Mouse (Mus musculus): ENCODE results near the gene Cic. TPM values are rescaled to one million over a fixed set of nuclear protein-coding genes. Genes with fewer than 3 reads are reported as not detected.
"Not testable (repeated sequence)": the region's sequence is repeated elsewhere in the genome, so short reads cannot be mapped to it uniquely, and the experiment has no call there.

The Cic gene
- polyA plus RNA-seq, 1 experiment from 2014 or later: 25.2 TPM

- DNase-seq (ENCODE audit: low spot score) (no peak), ATAC-seq (replicated peaks; ENCODE audit: low FRiP score) (no peak)
- no peak overlapping the region for H3K4me3 ChIP-seq (ENCODE audit: low read depth, low read length)
- no peaks in the 10 kb centered on the region for H3K27me3 ChIP-seq (replicated peaks; ENCODE audit: control insufficient read depth, insufficient read depth, low read length)
- H3K36me3 ChIP-seq (ENCODE audit: control insufficient read depth, insufficient read depth, low read length): no peaks in the 10 kb centered on the region
- peaks cover 21% of the 10 kb centered on the region for H3K4me1 ChIP-seq (replicated peaks; ENCODE audit: control insufficient read depth, insufficient read depth, low read length)
- no peaks in the 10 kb centered on the region for H3K9me3 ChIP-seq (ENCODE audit: control insufficient read depth, low read length)
- no peak overlapping the region; the same call in 1 of the 2 replicates for H3K4me2 ChIP-seq
- no peak overlapping the region for H3K27ac ChIP-seq (ENCODE audit: low read depth, low read length)
- no peak overlapping the region for H3K9ac ChIP-seq (ENCODE audit: low read depth, low read length)
- WGBS: 41% methylated on average over 17 of the region's 17 CpGs
These were observed 3.3 kb upstream of the Cic start for GRCm38 (mm10) chr7:25263968-25264870.

GRCm38 (mm10) chr7:25265743-25266142 is 1.8 kb upstream of the Cic start:
- H3K27me3 ChIP-seq (replicated peaks; ENCODE audit: control insufficient read depth, insufficient read depth, low read length); H3K4me2 ChIP-seq; DNase-seq (ENCODE audit: low spot score); H3K27ac ChIP-seq (ENCODE audit: low read depth, low read length); H3K36me3 ChIP-seq (ENCODE audit: control insufficient read depth, insufficient read depth, low read length); H3K4me3 ChIP-seq (ENCODE audit: low read depth, low read length); ATAC-seq (replicated peaks; ENCODE audit: low FRiP score); H3K9ac ChIP-seq (ENCODE audit: low read depth, low read length); H3K9me3 ChIP-seq (ENCODE audit: control insufficient read depth, low read length): not testable (repeated sequence)
- peaks cover 31% of the 10 kb centered on the region for H3K4me1 ChIP-seq (replicated peaks; ENCODE audit: control insufficient read depth, insufficient read depth, low read length)
- 57% methylated on average over 5 of the region's 5 CpGs for WGBS

GRCm38 (mm10) chr7:25266180-25266962 is 1.1 kb upstream of the Cic start:
- Histone ChIP-seq H3K36me3 (ENCODE audit: control insufficient read depth, insufficient read depth, low read length) (peaks cover 3% of the 10 kb centered on the region; the same call in 1 of the 2 replicates), H3K27ac (ENCODE audit: low read depth, low read length) (no peak overlapping the region), H3K4me3 (ENCODE audit: low read depth, low read length) (peak overlapping the region; percentile 85), H3K27me3 (replicated peaks; ENCODE audit: control insufficient read depth, insufficient read depth, low read length) (no peaks in the 10 kb centered on the region), H3K9me3 (ENCODE audit: control insufficient read depth, low read length) (no peaks in the 10 kb centered on the region), H3K4me1 (replicated peaks; ENCODE audit: control insufficient read depth, insufficient read depth, low read length) (peaks cover 31% of the 10 kb centered on the region), H3K9ac (ENCODE audit: low read depth, low read length) (peak overlapping the region; percentile 68; the same call in 1 of the 2 replicates), H3K4me2 (peak overlapping the region; percentile 84)
- DNase-seq (ENCODE audit: low spot score): no peak
- WGBS: 71% methylated on average over 8 of the region's 8 CpGs
- ATAC-seq (replicated peaks; ENCODE audit: low FRiP score): no peak

DNA sequence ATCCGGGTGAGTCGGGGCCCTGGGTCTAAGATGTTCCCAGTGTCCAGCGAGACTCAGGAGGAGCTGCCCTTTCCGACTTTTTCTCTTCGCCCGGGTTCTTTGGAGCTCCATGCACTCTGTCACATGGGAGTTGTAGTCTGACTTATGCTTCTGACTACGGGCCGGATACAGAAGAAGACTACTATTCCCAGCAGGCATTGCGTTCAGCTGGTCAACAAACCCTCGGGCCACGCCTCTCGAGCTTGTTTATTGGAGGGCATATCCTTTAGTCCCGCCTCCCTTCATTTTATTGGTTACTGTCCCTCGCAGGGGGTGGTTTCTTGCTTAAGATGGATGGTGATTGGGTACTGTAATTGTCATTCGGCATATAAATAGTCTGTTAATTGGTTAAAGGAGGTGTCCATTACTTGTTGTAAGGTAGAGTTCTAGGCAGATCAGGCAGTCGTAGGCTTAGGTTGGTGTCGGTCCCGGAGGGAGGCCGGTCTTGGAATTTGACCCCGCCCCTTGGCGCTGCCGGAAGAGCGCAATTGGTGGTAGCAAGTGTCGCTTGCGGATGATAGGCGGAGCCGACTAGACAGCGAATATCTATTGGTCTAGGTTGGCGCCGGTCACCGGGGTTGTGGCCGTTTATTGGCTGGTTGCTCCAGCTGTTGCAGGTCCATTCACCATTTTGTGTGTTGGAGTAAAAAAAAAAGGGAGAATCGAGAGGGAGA is 403 bp downstream of the Cic start:
- no peaks in the 10 kb centered on the region for H3K9me3 ChIP-seq (ENCODE audit: control insufficient read depth, low read length)
- peak; percentile 93 for DNase-seq (ENCODE audit: low spot score)
- peak overlapping the region; percentile 95 for H3K4me2 ChIP-seq
- H3K9ac ChIP-seq (ENCODE audit: low read depth, low read length): peak overlapping the region; percentile 90
- H3K27me3 ChIP-seq (replicated peaks; ENCODE audit: control insufficient read depth, insufficient read depth, low read length): no peaks in the 10 kb centered on the region
- peak overlapping the region; percentile 85 for H3K4me3 ChIP-seq (ENCODE audit: low read depth, low read length)
- peaks cover 15% of the 10 kb centered on the region; the same call in 1 of the 2 replicates for H3K36me3 ChIP-seq (ENCODE audit: control insufficient read depth, insufficient read depth, low read length)
- H3K27ac ChIP-seq (ENCODE audit: low read depth, low read length): peak overlapping the region; percentile 83
- H3K4me1 ChIP-seq (replicated peaks; ENCODE audit: control insufficient read depth, insufficient read depth, low read length): peaks cover 32% of the 10 kb centered on the region
- under 1% methylated on average over 33 of the region's 33 CpGs for WGBS
- ATAC-seq (replicated peaks; ENCODE audit: low FRiP score): peak; percentile 90

- Histone ChIP-seq H3K27me3 (replicated peaks; ENCODE audit: control insufficient read depth, insufficient read depth, low read length) (no peaks in the 10 kb centered on the region), H3K4me1 (replicated peaks; ENCODE audit: control insufficient read depth, insufficient read depth, low read length) (peaks cover 39% of the 10 kb centered on the region), H3K9me3 (ENCODE audit: control insufficient read depth, low read length) (no peaks in the 10 kb centered on the region), H3K4me3 (ENCODE audit: low read depth, low read length) (peak overlapping the region; percentile 85), H3K4me2 (peak overlapping the region; percentile 95), H3K36me3 (ENCODE audit: control insufficient read depth, insufficient read depth, low read length) (peaks cover 15% of the 10 kb centered on the region; the same call in 1 of the 2 replicates), H3K27ac (ENCODE audit: low read depth, low read length) (peak overlapping the region; percentile 83), H3K9ac (ENCODE audit: low read depth, low read length) (peak overlapping the region; percentile 90)
- WGBS: 1% methylated on average over 7 of the region's 7 CpGs
- ATAC-seq (replicated peaks; ENCODE audit: low FRiP score): no peak
- no peak for DNase-seq (ENCODE audit: low spot score)
These were observed 1.1 kb downstream of the Cic start for GRCm38 (mm10) chr7:25268588-25268987.

GRCm38 (mm10) chr7:25269029-25269428 is 1.5 kb downstream of the Cic start:
- Histone ChIP-seq H3K4me2 (peak overlapping the region; percentile 95), H3K9me3 (ENCODE audit: control insufficient read depth, low read length) (no peaks in the 10 kb centered on the region), H3K9ac (ENCODE audit: low read depth, low read length) (peak overlapping the region; percentile 90), H3K36me3 (ENCODE audit: control insufficient read depth, insufficient read depth, low read length) (peaks cover 15% of the 10 kb centered on the region; the same call in 1 of the 2 replicates), H3K27me3 (replicated peaks; ENCODE audit: control insufficient read depth, insufficient read depth, low read length) (no peaks in the 10 kb centered on the region), H3K4me3 (ENCODE audit: low read depth, low read length) (peak overlapping the region; percentile 85), H3K27ac (ENCODE audit: low read depth, low read length) (peak overlapping the region; percentile 83), H3K4me1 (replicated peaks; ENCODE audit: control insufficient read depth, insufficient read depth, low read length) (peaks cover 39% of the 10 kb centered on the region)
- WGBS: 31% methylated on average over 4 of the region's 4 CpGs
- DNase-seq (ENCODE audit: low spot score) (no peak), ATAC-seq (replicated peaks; ENCODE audit: low FRiP score) (no peak)

- Histone ChIP-seq H3K27me3 (replicated peaks; ENCODE audit: control insufficient read depth, insufficient read depth, low read length) (no peaks in the 10 kb centered on the region), H3K36me3 (ENCODE audit: control insufficient read depth, insufficient read depth, low read length) (peaks cover 15% of the 10 kb centered on the region; the same call in 1 of the 2 replicates), H3K4me2 (peak overlapping the region; percentile 95), H3K27ac (ENCODE audit: low read depth, low read length) (peak overlapping the region; percentile 83), H3K4me3 (ENCODE audit: low read depth, low read length) (peak overlapping the region; percentile 85), H3K9ac (ENCODE audit: low read depth, low read length) (peak overlapping the region; percentile 90), H3K9me3 (ENCODE audit: control insufficient read depth, low read length) (no peaks in the 10 kb centered on the region), H3K4me1 (replicated peaks; ENCODE audit: control insufficient read depth, insufficient read depth, low read length) (peaks cover 42% of the 10 kb centered on the region)
- ATAC-seq (replicated peaks; ENCODE audit: low FRiP score): no peak
- DNase-seq (ENCODE audit: low spot score): no peak
- 77% methylated on average over 8 of the region's 8 CpGs for WGBS
These were observed 2.2 kb downstream of the Cic start for GRCm38 (mm10) chr7:25269545-25270271.
